Mouse (Mus musculus): Measurements from ENCODE around the gene Cd109. TPM values are rescaled to one million over a fixed set of nuclear protein-coding genes. Genes with fewer than 3 reads are reported as not detected.

Gene Cd109
- polyA plus RNA-seq, 1 experiment from 2014 or later, result 1.8 TPM

Other genes with a start within 250 kb of the Cd109 start
- gene Dppa5a, start 247.4 kb upstream of the Cd109 start, polyA plus RNA-seq (2014; fragmentation: Nextera tagmentation; extraction: Ambion mirVana), result 5.1 and 5.9 TPM in 2 replicates
- gene Ooep, start 236.8 kb upstream of the Cd109 start, polyA plus RNA-seq (2014; fragmentation: Nextera tagmentation; extraction: Ambion mirVana), result 6.6 and 6.8 TPM in 2 replicates
- gene Ddx43, start 219.8 kb upstream of the Cd109 start, polyA plus RNA-seq (2014; fragmentation: Nextera tagmentation; extraction: Ambion mirVana), result 0.35 and 0.53 TPM in 2 replicates
- 0.28 and 0.58 TPM in 2 replicates for gene Cgas, start 172.3 kb upstream of the Cd109 start, polyA plus RNA-seq (2014; fragmentation: Nextera tagmentation; extraction: Ambion mirVana)
- 22.3 and 27.4 TPM in 2 replicates for gene Mto1, start 167.3 kb upstream of the Cd109 start, polyA plus RNA-seq (2014; fragmentation: Nextera tagmentation; extraction: Ambion mirVana)
- 0.92 and 1.4 TPM in 2 replicates for gene Gm17324, start 166.8 kb upstream of the Cd109 start, polyA plus RNA-seq (2014; fragmentation: Nextera tagmentation; extraction: Ambion mirVana)
- gene Eef1a1, start 126.4 kb upstream of the Cd109 start, polyA plus RNA-seq (2014; fragmentation: Nextera tagmentation; extraction: Ambion mirVana), result 3,788 and 4,401 TPM in 2 replicates
- gene Slc17a5, start 27.5 kb upstream of the Cd109 start, polyA plus RNA-seq (2014; fragmentation: Nextera tagmentation; extraction: Ambion mirVana), result 13.7 and 16.9 TPM in 2 replicates